Mouse (Mus musculus): ENCODE results near the gene Flnb.

DNA sequence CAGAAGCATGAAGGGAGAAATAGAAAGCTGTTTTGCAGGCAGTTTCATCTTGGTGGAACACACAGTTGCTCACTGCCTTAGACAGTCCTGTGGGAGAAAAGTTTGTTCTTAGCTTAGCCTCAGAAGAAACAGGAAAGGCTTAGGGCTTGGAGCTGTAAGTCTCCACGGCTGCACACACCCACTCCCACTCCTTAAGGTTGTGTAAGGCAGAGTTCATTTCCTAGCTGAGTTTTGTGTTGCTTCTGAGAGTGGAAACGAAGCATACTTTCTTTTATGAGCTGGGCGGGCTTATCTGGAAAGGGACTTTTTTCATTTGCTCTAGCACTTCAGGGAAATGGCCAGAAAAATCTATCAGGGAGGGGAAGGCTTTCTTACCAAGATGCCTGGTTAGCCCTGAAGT, 82.2 kb downstream of the Flnb start:
- TF ChIP-seq JUN (IDR thresholded peaks at IDR 0.05; ENCODE audit: insufficient read depth, low read depth, low read length), result no peak
- TF ChIP-seq MAZ (IDR thresholded peaks at IDR 0.05; ENCODE audit: low read depth, low read length), result no peak
